Mouse (Mus musculus): Measurements from ENCODE around the gene Traf3ip1. TPM values are rescaled to one million over a fixed set of nuclear protein-coding genes. Genes with fewer than 3 reads are reported as not detected.

The Traf3ip1 gene
- polyA plus RNA-seq, 1 experiment from 2014 or later, result 19.0 TPM

DNA sequence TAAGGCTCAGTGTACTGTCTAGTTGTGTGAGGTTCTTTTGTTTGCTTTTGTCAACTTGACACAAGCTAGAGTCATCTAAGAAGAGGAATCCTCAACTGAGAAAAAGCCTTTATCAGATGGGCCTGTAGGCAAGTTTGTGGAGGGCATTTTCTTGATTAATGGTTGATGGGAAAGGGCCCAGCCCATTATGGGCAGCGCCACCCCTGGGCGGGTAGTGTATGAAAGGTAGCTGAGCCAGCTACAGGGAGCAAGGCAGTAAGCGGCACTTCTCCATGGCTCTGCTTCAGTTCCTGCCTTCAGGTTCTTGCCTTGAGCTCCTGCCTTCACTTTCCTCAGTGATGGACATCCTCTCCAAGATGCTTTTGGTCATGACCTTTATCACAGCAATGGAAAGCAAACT is 8.3 kb upstream of the Traf3ip1 start:
- ATAC-seq (no peak), DNase-seq (ENCODE audit: low read depth, low spot score) (no peak)
- H3K27me3 ChIP-seq, result no peaks in the 10 kb centered on the region
- CTCF ChIA-PET, result no interaction called here
- in situ Hi-C loops (cut with MboI; ENCODE audit: low pct_unique_long_range_greater_than_20kb), result loop anchor here (5.0 kb wide), 1 partner anchor 59 kb away; no protein-coding TSS in a partner anchor
- POLR2A ChIA-PET, result interaction anchor here (1.4 kb wide), 1 partner anchor 20 kb away, joined by 5 read pairs; no protein-coding TSS in a partner anchor
- TF ChIP-seq CTCF (IDR thresholded peaks at IDR 0.05), result no peak

- ATAC-seq (peak; percentile 85), DNase-seq (ENCODE audit: low read depth, low spot score) (peak; percentile 56)
- ChIA-PET CTCF (interaction anchor here (1.1 to 1.2 kb wide), 2 partner anchors 10 to 25 kb away, joined by 4 to 5 read pairs; no protein-coding TSS in a partner anchor), POLR2A (no interaction called here)
- no peaks in the 10 kb centered on the region for H3K27me3 ChIP-seq
- in situ Hi-C loops (cut with MboI; ENCODE audit: low pct_unique_long_range_greater_than_20kb), result no loop called here
- TF ChIP-seq CTCF (IDR thresholded peaks at IDR 0.05), result no peak
Measured at GRCm38 (mm10) chr1:91490322-91490721, 4.1 kb upstream of the Traf3ip1 start.

- DNase-seq (ENCODE audit: low read depth, low spot score), result no peak
- POLR2A ChIA-PET, result no interaction called here
- CTCF ChIA-PET, result interaction anchor here (1.5 kb wide), 1 partner anchor 10 kb away, joined by 9 read pairs; no protein-coding TSS in a partner anchor
- in situ Hi-C loops (cut with MboI; ENCODE audit: low pct_unique_long_range_greater_than_20kb), result no loop called here
- no peaks in the 10 kb centered on the region for H3K27me3 ChIP-seq
- no peak for ATAC-seq
- no peak for TF ChIP-seq CTCF (IDR thresholded peaks at IDR 0.05)
Measured at GRCm38 (mm10) chr1:91492740-91493139, 1.7 kb upstream of the Traf3ip1 start.

GRCm38 (mm10) chr1:91493938-91494337 is 509 bp upstream of the Traf3ip1 start:
- in situ Hi-C loops (cut with MboI; ENCODE audit: low pct_unique_long_range_greater_than_20kb), result no loop called here
- no peak for TF ChIP-seq CTCF (IDR thresholded peaks at IDR 0.05)
- ChIA-PET POLR2A (no interaction called here), CTCF (interaction anchor here (2.0 kb wide), 1 partner anchor 11 kb away, joined by 6 read pairs; no protein-coding TSS in a partner anchor)
- no peak for DNase-seq (ENCODE audit: low read depth, low spot score)
- no peak for ATAC-seq
- H3K27me3 ChIP-seq, result no peaks in the 10 kb centered on the region

- in situ Hi-C loops (cut with MboI; ENCODE audit: low pct_unique_long_range_greater_than_20kb), result no loop called here
- ChIA-PET POLR2A (no interaction called here), CTCF (no interaction called here)
- H3K27me3 ChIP-seq, result no peaks in the 10 kb centered on the region
- ATAC-seq (no peak), DNase-seq (ENCODE audit: low read depth, low spot score) (no peak)
- TF ChIP-seq CTCF (IDR thresholded peaks at IDR 0.05), result no peak
Measured at GRCm38 (mm10) chr1:91495321-91495720, 874 bp downstream of the Traf3ip1 start.

DNA sequence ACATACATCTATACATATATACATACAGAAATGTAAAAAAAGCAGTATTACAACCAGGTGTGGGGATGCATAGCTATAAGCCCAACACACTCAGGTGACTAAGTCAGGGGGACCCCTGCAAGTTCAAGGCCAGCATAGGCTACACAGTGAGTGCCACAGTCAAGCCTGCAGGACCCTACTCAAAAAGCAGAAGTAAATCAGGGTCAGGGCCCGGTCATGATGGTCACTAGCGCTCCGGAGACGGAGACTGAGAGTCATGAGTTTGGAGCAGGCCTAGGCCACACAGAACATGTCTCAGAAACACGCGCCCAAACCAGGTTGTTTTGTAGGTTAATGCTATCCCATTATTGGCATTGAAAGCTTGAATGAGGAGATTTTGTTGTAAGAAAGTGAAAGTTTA is 4.1 kb downstream of the Traf3ip1 start:
- ATAC-seq, result no peak
- CTCF ChIA-PET, result no interaction called here
- POLR2A ChIA-PET, result no interaction called here

DNA sequence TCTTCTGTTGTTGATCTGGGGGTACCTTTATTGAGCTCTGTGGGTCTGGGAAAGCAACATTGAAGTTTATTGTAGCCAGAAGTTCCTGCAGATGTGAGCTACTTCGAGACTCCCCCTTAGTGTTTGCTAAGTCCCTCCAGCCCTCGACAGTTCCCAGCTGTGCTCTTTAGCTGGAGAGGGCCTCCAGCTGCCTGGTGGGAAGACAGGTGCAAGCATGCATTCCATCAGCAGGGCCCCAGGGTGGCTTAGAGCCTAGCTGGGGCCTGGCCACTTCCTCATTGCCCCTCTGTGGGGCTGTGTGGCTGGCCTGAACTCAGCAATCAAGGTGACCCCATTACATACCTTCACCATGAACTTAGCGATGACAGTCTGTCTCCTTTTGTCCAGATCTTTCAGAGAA is 10.2 kb downstream of the Traf3ip1 start:
- ATAC-seq (no peak), DNase-seq (ENCODE audit: low read depth, low spot score) (no peak)
- TF ChIP-seq CTCF (IDR thresholded peaks at IDR 0.05), result no peak
- CTCF ChIA-PET, result interaction anchor here (1.0 kb wide), 1 partner anchor 28 kb away, joined by 3 read pairs; no protein-coding TSS in a partner anchor
- in situ Hi-C loops (cut with MboI; ENCODE audit: low pct_unique_long_range_greater_than_20kb), result no loop called here
- POLR2A ChIA-PET, result no interaction called here
- no peaks in the 10 kb centered on the region for H3K27me3 ChIP-seq

More for the DNA sequence above, 4.1 kb downstream of the Traf3ip1 start:
- in situ Hi-C loops (cut with MboI; ENCODE audit: low pct_unique_long_range_greater_than_20kb), result no loop called here
- DNase-seq (ENCODE audit: low read depth, low spot score), result no peak
- TF ChIP-seq CTCF (IDR thresholded peaks at IDR 0.05), result no peak
- no peaks in the 10 kb centered on the region for H3K27me3 ChIP-seq

GRCm38 (mm10) chr1:91514916-91515315 is 20.5 kb downstream of the Traf3ip1 start:
- ATAC-seq, result no peak
- no peaks in the 10 kb centered on the region for H3K27me3 ChIP-seq
- ChIA-PET CTCF (interaction anchor here (1.6 kb wide), 1 partner anchor 10 kb away, joined by 5 read pairs; no protein-coding TSS in a partner anchor), POLR2A (interaction anchor here (0.6 kb wide), 1 partner anchor 97 kb away, joined by 3 read pairs; no protein-coding TSS in a partner anchor)
- DNase-seq (ENCODE audit: low read depth, low spot score), result no peak
- TF ChIP-seq CTCF (IDR thresholded peaks at IDR 0.05), result no peak
- in situ Hi-C loops (cut with MboI; ENCODE audit: low pct_unique_long_range_greater_than_20kb), result no loop called here

DNA sequence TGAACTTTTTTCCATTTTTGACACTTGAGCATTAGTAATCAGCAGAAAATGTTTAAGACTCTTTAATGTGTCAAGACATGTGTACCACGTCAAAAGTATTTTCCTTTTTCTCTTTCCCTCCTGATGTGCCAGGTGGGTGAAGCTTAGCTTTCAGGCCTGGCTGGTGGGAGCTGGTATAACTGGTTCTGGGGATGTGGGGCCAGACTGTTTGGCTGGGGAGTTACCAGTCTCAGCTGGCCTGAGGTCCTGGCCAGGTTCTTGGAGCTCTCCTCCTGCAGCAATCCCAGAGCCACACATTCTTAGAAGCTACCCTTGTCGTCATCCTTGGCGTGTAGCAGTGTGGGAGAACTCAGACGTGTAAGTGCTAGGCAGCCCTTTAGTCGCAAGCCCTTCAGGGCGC is 21.2 kb downstream of the Traf3ip1 start:
- ChIA-PET CTCF (interaction anchor here (2.1 kb wide), 1 partner anchor 18 kb away, joined by 6 read pairs; no protein-coding TSS in a partner anchor), POLR2A (no interaction called here)
- TF ChIP-seq CTCF (IDR thresholded peaks at IDR 0.05), result no peak
- H3K27me3 ChIP-seq, result no peaks in the 10 kb centered on the region
- ATAC-seq, result no peak
- in situ Hi-C loops (cut with MboI; ENCODE audit: low pct_unique_long_range_greater_than_20kb), result no loop called here
- no peak for DNase-seq (ENCODE audit: low read depth, low spot score)

GRCm38 (mm10) chr1:91523759-91524158 is 29.3 kb downstream of the Traf3ip1 start:
- CTCF ChIA-PET, result interaction anchor here (1.5 to 1.8 kb wide), 3 partner anchors 9 to 17 kb away, joined by 4 to 5 read pairs (median 4); no protein-coding TSS in a partner anchor
- POLR2A ChIA-PET, result interaction anchor here (0.9 kb wide), 1 partner anchor 12 kb away, joined by 4 read pairs; no protein-coding TSS in a partner anchor
- ATAC-seq, result no peak
- no peaks in the 10 kb centered on the region for H3K27me3 ChIP-seq
- no peak for DNase-seq (ENCODE audit: low read depth, low spot score)
- in situ Hi-C loops (cut with MboI; ENCODE audit: low pct_unique_long_range_greater_than_20kb), result no loop called here
- TF ChIP-seq CTCF (IDR thresholded peaks at IDR 0.05), result peak; percentile 80

DNA sequence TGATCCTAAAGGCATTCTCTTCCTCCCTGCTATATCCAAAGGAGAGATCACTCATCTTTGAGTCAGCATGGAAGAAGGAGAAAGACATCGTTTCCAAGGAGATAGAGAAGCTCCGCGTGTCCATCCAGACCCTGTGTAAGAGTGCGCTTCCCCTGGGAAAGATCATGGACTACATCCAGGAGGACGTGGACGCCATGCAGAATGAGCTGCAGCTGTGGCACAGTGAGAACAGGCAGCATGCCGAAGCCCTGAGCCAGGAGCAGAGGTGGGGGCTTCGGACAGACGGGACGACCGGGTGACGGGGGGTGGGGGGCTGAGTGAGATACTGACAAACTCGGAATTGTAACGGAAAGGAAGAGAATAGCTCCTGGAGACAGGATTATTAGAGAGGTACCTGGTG is 31.4 kb downstream of the Traf3ip1 start:
- H3K27me3 ChIP-seq, result no peaks in the 10 kb centered on the region
- ChIA-PET POLR2A (no interaction called here), CTCF (interaction anchor here (0.9 to 1.2 kb wide), 2 partner anchors 10 to 34 kb away, joined by 3 read pairs; no protein-coding TSS in a partner anchor)
- in situ Hi-C loops (cut with MboI; ENCODE audit: low pct_unique_long_range_greater_than_20kb), result no loop called here
- TF ChIP-seq CTCF (IDR thresholded peaks at IDR 0.05), result no peak
- DNase-seq (ENCODE audit: low read depth, low spot score), result no peak
- ATAC-seq, result no peak
